Mouse (Mus musculus): ENCODE data around the gene Aloxe3. TPM values are rescaled to one million over a fixed set of nuclear protein-coding genes. Genes with fewer than 3 reads are reported as not detected.

The Aloxe3 gene
- total RNA-seq, 1 experiment = 0.49 TPM

GRCm38 (mm10) chr11:69116843-69117242 is 8.9 kb upstream of the Aloxe3 start:
- Histone ChIP-seq H3K9ac (ENCODE audit: insufficient read depth, low read depth, low read length, poor library complexity, severe bottlenecking) (no peak overlapping the region), H3K36me3 (ENCODE audit: control insufficient read depth, insufficient read depth, low read length, poor library complexity, severe bottlenecking) (no peaks in the 10 kb centered on the region), H3K4me3 (ENCODE audit: insufficient read depth in 1 of 2, low read depth in 1 of 2, low read length in 2 of 2, poor library complexity in 1 of 2, severe bottlenecking in 1 of 2) (no peak overlapping the region), H3K4me1 (ENCODE audit: control insufficient read depth in 2 of 2, insufficient read depth in 2 of 2, low read length in 2 of 2, poor library complexity in 1 of 2) (peaks cover 0 to 4% of the 10 kb centered on the region in 2 experiments; a peak in 1 of 4 replicates), H3K9me3 (ENCODE audit: control insufficient read depth, insufficient read depth, low read depth, low read length) (no peaks in the 10 kb centered on the region), H3K27ac (ENCODE audit: insufficient read depth, low read depth, low read length, poor library complexity, severe bottlenecking) (no peak overlapping the region)
- DNase-seq (ENCODE audit: low read depth, low spot score) = no peak
- in situ Hi-C loops (cut with MboI; ENCODE audit: low sequenced_read_pairs in 2 of 2, unreplicated experiment in 2 of 2) = no loop called here
- no peak for TF ChIP-seq ZC3H11A (IDR thresholded peaks at IDR 0.05; ENCODE audit: borderline replicate concordance, low read depth, low read length)

- TF ChIP-seq MAFK (IDR thresholded peaks at IDR 0.05; ENCODE audit: insufficient read depth, low read depth, low read length) (no peak), ZC3H11A (IDR thresholded peaks at IDR 0.05; ENCODE audit: borderline replicate concordance, low read depth, low read length) (no peak)
- Histone ChIP-seq H3K9ac (ENCODE audit: insufficient read depth, low read depth, low read length, poor library complexity, severe bottlenecking) (0 out of 2 replicates have a peak overlapping the region, but pooled peaks have one; percentile 9), H3K36me3 (ENCODE audit: control insufficient read depth, insufficient read depth, low read length, poor library complexity, severe bottlenecking) (no peaks in the 10 kb centered on the region), H3K9me3 (ENCODE audit: control insufficient read depth, insufficient read depth, low read depth, low read length) (no peaks in the 10 kb centered on the region), H3K27ac (ENCODE audit: insufficient read depth, low read depth, low read length, poor library complexity, severe bottlenecking) (no peak overlapping the region), H3K4me1 (ENCODE audit: control insufficient read depth in 2 of 2, insufficient read depth in 2 of 2, low read length in 2 of 2, poor library complexity in 1 of 2) (peaks cover 0 to 4% of the 10 kb centered on the region in 2 experiments; a peak in 1 of 4 replicates), H3K4me3 (ENCODE audit: insufficient read depth in 1 of 2, low read depth in 1 of 2, low read length in 2 of 2, poor library complexity in 1 of 2, severe bottlenecking in 1 of 2) (peak overlapping the region; percentile 59 to 72)
- no peak for DNase-seq (ENCODE audit: low read depth, low spot score)
- in situ Hi-C loops (cut with MboI; ENCODE audit: low sequenced_read_pairs in 2 of 2, unreplicated experiment in 2 of 2) = no loop called here
Measured at GRCm38 (mm10) chr11:69117737-69118695, 7.7 kb upstream of the Aloxe3 start.

- H3K4me3 ChIP-seq (ENCODE audit: insufficient read depth in 1 of 2, low read depth in 1 of 2, low read length in 2 of 2, poor library complexity in 1 of 2, severe bottlenecking in 1 of 2) = peak overlapping the region; percentile 59 to 72
- no peak overlapping the region for H3K9ac ChIP-seq (ENCODE audit: insufficient read depth, low read depth, low read length, poor library complexity, severe bottlenecking)
- DNase-seq (ENCODE audit: low read depth, low spot score) = no peak
- peak; percentile 94 for TF ChIP-seq MAFK (IDR thresholded peaks at IDR 0.05; ENCODE audit: insufficient read depth, low read depth, low read length)
- peak; percentile 95 for TF ChIP-seq ZNF384 (IDR thresholded peaks at IDR 0.05; ENCODE audit: low read depth, low read length)
- no peak for TF ChIP-seq HCFC1 (IDR thresholded peaks at IDR 0.05; ENCODE audit: borderline replicate concordance, insufficient read depth, low read length)
- no peak for TF ChIP-seq ZC3H11A (IDR thresholded peaks at IDR 0.05; ENCODE audit: borderline replicate concordance, low read depth, low read length)
- no peaks in the 10 kb centered on the region for H3K9me3 ChIP-seq (ENCODE audit: control insufficient read depth, insufficient read depth, low read depth, low read length)
- H3K36me3 ChIP-seq (ENCODE audit: control insufficient read depth, insufficient read depth, low read length, poor library complexity, severe bottlenecking) = no peaks in the 10 kb centered on the region
- in situ Hi-C loops (cut with MboI; ENCODE audit: low sequenced_read_pairs in 2 of 2, unreplicated experiment in 2 of 2) = no loop called here
- peaks cover 0 to 4% of the 10 kb centered on the region in 2 experiments; a peak in 1 of 4 replicates for H3K4me1 ChIP-seq (ENCODE audit: control insufficient read depth in 2 of 2, insufficient read depth in 2 of 2, low read length in 2 of 2, poor library complexity in 1 of 2)
- no peak overlapping the region for H3K27ac ChIP-seq (ENCODE audit: insufficient read depth, low read depth, low read length, poor library complexity, severe bottlenecking)
Measured at GRCm38 (mm10) chr11:69118765-69119164, 6.9 kb upstream of the Aloxe3 start.

- Histone ChIP-seq H3K36me3 (ENCODE audit: control insufficient read depth, insufficient read depth, low read length, poor library complexity, severe bottlenecking) (no peaks in the 10 kb centered on the region), H3K9me3 (ENCODE audit: control insufficient read depth, insufficient read depth, low read depth, low read length) (no peaks in the 10 kb centered on the region), H3K9ac (ENCODE audit: insufficient read depth, low read depth, low read length, poor library complexity, severe bottlenecking) (no peak overlapping the region), H3K27ac (ENCODE audit: insufficient read depth, low read depth, low read length, poor library complexity, severe bottlenecking) (no peak overlapping the region), H3K4me1 (ENCODE audit: control insufficient read depth in 2 of 2, insufficient read depth in 2 of 2, low read length in 2 of 2, poor library complexity in 1 of 2) (peaks cover 0 to 4% of the 10 kb centered on the region in 2 experiments; a peak in 1 of 4 replicates), H3K4me3 (ENCODE audit: insufficient read depth in 1 of 2, low read depth in 1 of 2, low read length in 2 of 2, poor library complexity in 1 of 2, severe bottlenecking in 1 of 2) (0 out of 4 replicates have a peak overlapping the region, but pooled peaks of 1 of the 2 experiments have one; percentile 9)
- no peak for TF ChIP-seq HCFC1 (IDR thresholded peaks at IDR 0.05; ENCODE audit: borderline replicate concordance, insufficient read depth, low read length)
- TF ChIP-seq ZNF384 (IDR thresholded peaks at IDR 0.05; ENCODE audit: low read depth, low read length) = no peak
- TF ChIP-seq MAFK (IDR thresholded peaks at IDR 0.05; ENCODE audit: insufficient read depth, low read depth, low read length) = no peak
- TF ChIP-seq CHD2 (IDR thresholded peaks at IDR 0.05; ENCODE audit: low read depth, low read length) = no peak
- TF ChIP-seq ZC3H11A (IDR thresholded peaks at IDR 0.05; ENCODE audit: borderline replicate concordance, low read depth, low read length) = no peak
- in situ Hi-C loops (cut with MboI; ENCODE audit: low sequenced_read_pairs in 2 of 2, unreplicated experiment in 2 of 2) = no loop called here
- no peak for DNase-seq (ENCODE audit: low read depth, low spot score)
Measured at GRCm38 (mm10) chr11:69119446-69120155, 6.1 kb upstream of the Aloxe3 start.

All from ES-E14 (cell line).